8 mouse cellular contexts compared by ENCODE assay signal in the genomic region with DNA sequence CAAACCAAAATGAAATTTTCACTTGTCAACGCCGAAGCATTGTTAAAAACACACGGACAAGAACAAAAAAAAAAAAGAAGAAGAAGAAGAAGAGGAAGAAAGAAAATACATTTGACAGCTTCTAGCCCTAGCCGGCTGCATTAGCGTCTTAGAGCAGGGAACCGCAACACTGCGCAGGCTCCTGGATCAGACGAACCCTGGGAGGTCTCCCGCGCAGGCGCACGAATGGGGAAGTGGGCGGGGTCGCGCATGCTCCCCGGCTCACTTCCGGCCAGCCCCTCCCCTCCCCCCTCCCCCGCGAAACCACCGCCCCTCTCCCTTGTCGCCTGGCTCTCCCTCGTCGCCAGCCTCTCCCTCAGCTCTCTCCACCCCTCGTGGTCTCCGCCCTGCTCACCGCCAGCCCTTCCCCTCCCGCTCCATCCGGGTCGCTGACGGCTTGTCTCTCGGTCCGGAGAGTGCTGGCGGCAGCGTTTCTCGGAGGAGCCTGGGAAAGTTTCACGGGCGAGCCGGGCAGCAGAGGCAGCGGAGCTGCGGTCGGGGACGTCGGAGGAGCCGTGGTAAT. TPM values are rescaled to one million over a fixed set of nuclear protein-coding genes. Genes with fewer than 3 reads are reported as not detected.
DNase-seq lines count a peak whose midpoint lies in the region; ATAC-seq and TF ChIP-seq lines count a peak whose summit lies in the region.

A gene (plus strand): TSS at position 318 of the 562 bp plus-strand sequence.

- peak within 1 kb of the TSS; percentile 89 for H3K9ac ChIP-seq in embryonic facial prominence, embryonic 15.5 days
- H3K9ac ChIP-seq in limb, embryonic 14.5 days (ENCODE audit: low read depth, low read length, severe bottlenecking), result peak within 1 kb of the TSS; percentile 95
- peak within 1 kb of the TSS; percentile 88 for H3K9ac ChIP-seq in midbrain, postnatal 0 days (replicated peaks; ENCODE audit: low read length, poor library complexity, severe bottlenecking)

- H3K4me1 ChIP-seq in bone marrow, adult 2 months (ENCODE audit: control insufficient read depth, insufficient read depth, low read length), result no peaks in the 10 kb centered on the region; the same call in 1 of the 2 replicates
- H3K4me1 ChIP-seq in embryonic facial prominence, embryonic 15.5 days, result peaks cover 8% of the 10 kb centered on the region
- H3K4me1 ChIP-seq in limb, embryonic 14.5 days (ENCODE audit: control insufficient read depth, insufficient read depth, low read length), result peaks cover 8% of the 10 kb centered on the region
- H3K4me1 ChIP-seq in midbrain, postnatal 0 days (ENCODE audit: insufficient read depth, low read length), result peaks cover 8% of the 10 kb centered on the region; the same call in 1 of the 2 replicates

- peak; percentile 87; the same call in 1 of the 2 replicates for TF ChIP-seq POLR2A in bone marrow, adult 2 months (IDR thresholded peaks at IDR 0.05; ENCODE audit: borderline replicate concordance, control insufficient read depth, low read depth, low read length)
- peak; percentile 68; the same call in 1 of the 2 replicates for TF ChIP-seq POLR2A in limb, embryonic 14.5 days (IDR thresholded peaks at IDR 0.05; ENCODE audit: borderline replicate concordance, extremely low read depth, insufficient read depth, insufficient read length)

- peak within 1 kb of the TSS; percentile 100 for H3K27ac ChIP-seq in bone marrow, adult 2 months (ENCODE audit: control insufficient read depth, insufficient read depth, low read depth, low read length, poor library complexity)
- peak within 1 kb of the TSS; percentile 98 for H3K27ac ChIP-seq in embryonic facial prominence, embryonic 15.5 days (replicated peaks)
- peak within 1 kb of the TSS; percentile 92 for H3K27ac ChIP-seq in limb, embryonic 14.5 days (replicated peaks; ENCODE audit: low read depth, low read length)
- peak within 1 kb of the TSS; percentile 79 for H3K27ac ChIP-seq in midbrain, postnatal 0 days (ENCODE audit: low read depth, low read length)

- no peak for TF ChIP-seq CTCF in bone marrow, adult 2 months (IDR thresholded peaks at IDR 0.05; ENCODE audit: control insufficient read depth, insufficient read depth, low read length)
- no peak for TF ChIP-seq CTCF in midbrain, postnatal 0 days (IDR thresholded peaks at IDR 0.05)

- peak within 1 kb of the TSS; percentile 54 for H3K4me2 ChIP-seq in embryonic facial prominence, embryonic 15.5 days (replicated peaks)
- peak within 1 kb of the TSS; percentile 66 for H3K4me2 ChIP-seq in limb, embryonic 14.5 days (replicated peaks; ENCODE audit: low read depth, low read length, severe bottlenecking)
- H3K4me2 ChIP-seq in midbrain, postnatal 0 days (ENCODE audit: low read depth, low read length, poor library complexity, severe bottlenecking), result peak within 1 kb of the TSS; percentile 87

- H3K9me3 ChIP-seq in embryonic facial prominence, embryonic 15.5 days (replicated peaks), result no peaks in the 10 kb centered on the region
- no peaks in the 10 kb centered on the region for H3K9me3 ChIP-seq in limb, embryonic 14.5 days (ENCODE audit: control insufficient read depth, low read length)
- no peaks in the 10 kb centered on the region for H3K9me3 ChIP-seq in midbrain, postnatal 0 days (ENCODE audit: low read length)

- DNase-seq in 416B (ENCODE audit: low read depth), result peak; percentile 95
- peak; percentile 93 for DNase-seq in heart, adult 8-10 months (ENCODE audit: low spot score)
- DNase-seq in kidney, adult 9 months, result peak; percentile 95
- DNase-seq in limb, embryonic 14.5 days (ENCODE audit: low spot score), result peak; percentile 92
- DNase-seq in midbrain, postnatal 0 days (ENCODE audit: low spot score), result peak; percentile 97
- peak; percentile 94 to 97 for DNase-seq in spleen, postnatal 14 days (ENCODE audit: low spot score in 2 of 2)

- peak within 1 kb of the TSS; percentile 99 for H3K4me3 ChIP-seq in bone marrow, adult 2 months (replicated peaks; ENCODE audit: control insufficient read depth, low read depth, low read length)
- peak within 1 kb of the TSS; percentile 75 for H3K4me3 ChIP-seq in embryonic facial prominence, embryonic 15.5 days (replicated peaks)
- peak within 1 kb of the TSS; percentile 98 for H3K4me3 ChIP-seq in limb, embryonic 14.5 days (replicated peaks; ENCODE audit: low read length)
- H3K4me3 ChIP-seq in midbrain, postnatal 0 days (ENCODE audit: low read depth, low read length), result peak within 1 kb of the TSS; percentile 97

- no peaks in the 10 kb centered on the region for H3K36me3 ChIP-seq in embryonic facial prominence, embryonic 15.5 days
- peaks cover 7% of the 10 kb centered on the region for H3K36me3 ChIP-seq in limb, embryonic 14.5 days (ENCODE audit: control insufficient read depth, insufficient read depth, low read length)
- no peaks in the 10 kb centered on the region for H3K36me3 ChIP-seq in midbrain, postnatal 0 days (ENCODE audit: insufficient read depth, low read length)

- H3K27me3 ChIP-seq in embryonic facial prominence, embryonic 15.5 days, result no peaks in the 10 kb centered on the region
- H3K27me3 ChIP-seq in limb, embryonic 14.5 days (ENCODE audit: control insufficient read depth, insufficient read depth, low read length), result no peaks in the 10 kb centered on the region
- no peaks in the 10 kb centered on the region for H3K27me3 ChIP-seq in midbrain, postnatal 0 days (ENCODE audit: insufficient read depth, low read length)

- peak; percentile 100 for ATAC-seq in embryonic facial prominence, embryonic 15.5 days (ENCODE audit: insufficient number of reproducible peaks, low FRiP score, low TSS enrichment, low read depth)
- peak; percentile 98 for ATAC-seq in limb, embryonic 14.5 days (ENCODE audit: low FRiP score, low read depth)
- peak; percentile 98 for ATAC-seq in midbrain, postnatal 0 days (ENCODE audit: low FRiP score)

- whole genome bisulfite sequencing in bone marrow, adult 2 months, result under 1% methylated on average over 44 of the region's 44 CpGs
- WGBS in embryonic facial prominence, embryonic 15.5 days, result under 1% methylated on average over 43 of the region's 44 CpGs
- under 1% methylated on average over 37 of the region's 44 CpGs for WGBS in limb, embryonic 14.5 days
- WGBS in midbrain, postnatal 0 days, result under 1% methylated on average over 38 of the region's 44 CpGs

RNA-seq across cellular contexts. Expression of the gene that starts here (rescaled TPM):
- polyA plus RNA-seq in bone marrow, adult 2 months (2011; ENCODE audit: insufficient read depth, insufficient read length, low replicate concordance, missing spikeins), result 29.9 and 76.5 TPM in 2 replicates
- 34.3 and 36.0 TPM in 2 replicates for polyA plus RNA-seq in embryonic facial prominence, embryonic 15.5 days (2015; fragmentation: Nextera tagmentation; extraction: Ambion mirVana)
- 10 to 100 TPM; 28.2 to 34.3 (median 31.5) TPM for total RNA-seq in heart, adult 8-10 months (2022)
- polyA plus RNA-seq in limb, embryonic 14.5 days (2012; rRNA removed), result 32.6 and 33.3 TPM in 2 replicates
- polyA plus RNA-seq in limb, embryonic 14.5 days (2014; fragmentation: Nextera tagmentation; extraction: Ambion mirVana), result 37.2 and 41.2 TPM in 2 replicates
- total RNA-seq in midbrain, postnatal 0 days (2014; rRNA removed), result 24.8 and 40.6 TPM in 2 replicates
- polyA plus RNA-seq in midbrain, postnatal 0 days (2015; fragmentation: Nextera tagmentation; extraction: Ambion mirVana), result 15.4 and 20.4 TPM in 2 replicates

Comparison
In these comparisons a context has a peak if more than half of its experiments do, and no peak if none do; other contexts are left out.
1. Peak in every context shown above with its lines: DNase-seq, ATAC-seq, H3K4me3 ChIP-seq and H3K27ac ChIP-seq.